Mouse (Mus musculus) intestine, embryonic 16.5 days (tissue): ENCODE data around the gene Tmem161a. TPM values are rescaled to one million over a fixed set of nuclear protein-coding genes. Genes with fewer than 3 reads are reported as not detected.

Experiments
- ATAC-seq: fragments of 200-750 bp; cut with Nextera tagmentation; 2 replicates; pipeline ENCODE4 v1.8.0; 2017; ENCODE audit warnings: moderate TSS enrichment, moderate library complexity
- H3K27ac ChIP-seq: fragments of 300-500 bp; sonication (generic); 2 replicates; pipeline ENCODE4 v1.5.1; 2014; ENCODE audit warnings: mild to moderate bottlenecking, low read length
- H3K27me3 ChIP-seq: fragments of 300-500 bp; sonication (generic); replicated peaks from 2 replicates; pipeline ENCODE4 v1.6.1; 2014; ENCODE audit warnings: low read length, control low read depth, mixed read lengths; ENCODE audit not compliant: control insufficient read depth, insufficient read depth
- H3K36me3 ChIP-seq: fragments of 300-500 bp; sonication (generic); 2 replicates; pipeline ENCODE4 v1.6.1; 2014; ENCODE audit warnings: low read length, control low read depth; ENCODE audit not compliant: control insufficient read depth, insufficient read depth
- H3K4me1 ChIP-seq: fragments of 300-500 bp; sonication (generic); 2 replicates; pipeline ENCODE4 v1.6.1; 2014; ENCODE audit warnings: low read length, control low read depth, mixed read lengths; ENCODE audit not compliant: control insufficient read depth, insufficient read depth
- H3K4me2 ChIP-seq: fragments of 300-500 bp; sonication (generic); 2 replicates; pipeline ENCODE4 v1.6.1; 2014; ENCODE audit warnings: low read depth, low read length, control low read depth
- H3K4me3 ChIP-seq: fragments of 300-500 bp; sonication (generic); 2 replicates; pipeline ENCODE4 v1.5.1; 2014; ENCODE audit warnings: mild to moderate bottlenecking, low read length
- H3K9ac ChIP-seq: fragments of 300-500 bp; sonication (generic); 2 replicates; pipeline ENCODE4 v1.6.1; 2014; ENCODE audit warnings: low read depth, low read length
- H3K9me3 ChIP-seq: fragments of 300-500 bp; sonication (generic); 2 replicates; pipeline ENCODE4 v1.6.1; 2016; ENCODE audit warnings: low read length, control low read depth; ENCODE audit not compliant: control insufficient read depth
- WGBS: fragments of 180-500 bp; shearing (Covaris S2); extraction: QIAGEN DNeasy Blood & Tissue Kit; methylation state at CpG from one replicate; pipeline ENCODE4 v1.1.7; 2014; 5-methylcytosine and 5-hydroxymethylcytosine counted together
- polyA plus RNA-seq: library from polyadenylated mRNA; unstranded; fragments of >200 nt; fragmentation: Nextera tagmentation; extraction: Ambion mirVana; gene quantifications from 2 replicates; pipeline ENCODE4 v1.2.1, GENCODE M21; 2015

Gene Tmem161a
- polyA plus RNA-seq, 1 experiment from 2014 or later = 67.7 TPM

DNA sequence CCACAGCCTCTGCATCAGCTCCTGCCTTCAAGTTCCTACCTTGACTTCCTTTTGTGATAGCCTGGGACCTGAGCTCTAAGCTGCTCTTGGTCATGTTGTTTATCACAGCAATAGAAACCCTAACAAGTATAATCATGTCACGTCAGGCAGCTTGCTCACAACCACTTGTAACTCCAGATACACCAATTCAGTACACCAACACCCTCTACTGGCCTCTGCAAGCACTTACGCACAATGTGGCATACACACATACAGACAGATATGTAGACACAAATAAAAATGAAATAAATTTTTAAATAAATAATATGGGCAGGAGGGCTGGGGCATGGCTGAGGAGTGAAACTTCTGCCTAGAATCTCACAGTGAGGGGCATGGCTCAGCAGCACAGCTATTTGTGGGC lies 23.6 kb downstream of the Tmem161a start:
- H3K36me3 ChIP-seq = no peaks in the 10 kb centered on the region
- H3K4me2 ChIP-seq = no peak overlapping the region
- H3K9me3 ChIP-seq = no peaks in the 10 kb centered on the region
- H3K4me3 ChIP-seq = no peak overlapping the region
- peaks cover 38% of the 10 kb centered on the region for H3K4me1 ChIP-seq
- WGBS = 73% methylated on average over 2 of the region's 2 CpGs
- no peak overlapping the region for H3K27ac ChIP-seq
- no peak overlapping the region for H3K9ac ChIP-seq
- H3K27me3 ChIP-seq = no peaks in the 10 kb centered on the region
- ATAC-seq = no peak

- Histone ChIP-seq H3K36me3 (no peaks in the 10 kb centered on the region), H3K4me2 (no peak overlapping the region; the same call in 1 of the 2 replicates), H3K4me1 (peaks cover 27% of the 10 kb centered on the region), H3K4me3 (no peak overlapping the region), H3K27ac (no peak overlapping the region), H3K27me3 (no peaks in the 10 kb centered on the region), H3K9ac (0 out of 2 replicates have a peak overlapping the region, but pooled peaks have one; percentile 3), H3K9me3 (no peaks in the 10 kb centered on the region)
- no peak for ATAC-seq
- WGBS = 34% methylated on average over 7 of the region's 7 CpGs
Measured at GRCm38 (mm10) chr8:70197603-70198002, 25.4 kb downstream of the Tmem161a start.

- Histone ChIP-seq H3K36me3 (no peaks in the 10 kb centered on the region), H3K9me3 (no peaks in the 10 kb centered on the region), H3K27ac (no peak overlapping the region), H3K9ac (no peak overlapping the region), H3K4me2 (no peak overlapping the region), H3K4me1 (peaks cover 19% of the 10 kb centered on the region), H3K4me3 (no peak overlapping the region), H3K27me3 (no peaks in the 10 kb centered on the region)
- 58% methylated on average over 5 of the region's 5 CpGs for WGBS
- peak; percentile 36; the same call in 1 of the 2 replicates for ATAC-seq
Measured at GRCm38 (mm10) chr8:70200098-70200681, 28.0 kb downstream of the Tmem161a start.

DNA sequence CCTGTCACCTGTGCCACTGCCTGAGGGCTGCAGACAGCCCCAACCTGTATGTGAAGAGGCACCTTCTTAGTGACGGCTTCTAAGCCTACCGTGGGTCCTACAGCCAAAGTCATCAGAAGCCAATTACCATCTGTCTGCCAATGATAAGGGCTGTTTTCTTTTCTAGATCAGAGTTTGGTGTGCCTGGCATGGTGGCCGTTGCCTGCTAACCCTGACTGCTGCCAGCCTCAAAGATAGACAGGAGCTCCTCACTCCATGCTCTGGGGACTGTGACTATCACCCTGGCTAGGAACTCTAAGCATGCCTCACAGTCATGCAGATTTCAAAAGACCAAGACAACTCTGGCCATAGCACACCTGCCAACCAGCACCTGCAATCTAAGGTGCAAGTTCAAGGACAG lies 29.3 kb downstream of the Tmem161a start:
- peaks cover 19% of the 10 kb centered on the region for H3K4me1 ChIP-seq
- H3K9ac ChIP-seq = 0 out of 2 replicates have a peak overlapping the region, but pooled peaks have one; percentile 14
- WGBS = 79% methylated on average over 3 of the region's 3 CpGs
- no peak for ATAC-seq
- no peaks in the 10 kb centered on the region for H3K27me3 ChIP-seq
- H3K27ac ChIP-seq = no peak overlapping the region
- H3K4me3 ChIP-seq = no peak overlapping the region
- H3K36me3 ChIP-seq = no peaks in the 10 kb centered on the region
- no peaks in the 10 kb centered on the region for H3K9me3 ChIP-seq
- H3K4me2 ChIP-seq = no peak overlapping the region

DNA sequence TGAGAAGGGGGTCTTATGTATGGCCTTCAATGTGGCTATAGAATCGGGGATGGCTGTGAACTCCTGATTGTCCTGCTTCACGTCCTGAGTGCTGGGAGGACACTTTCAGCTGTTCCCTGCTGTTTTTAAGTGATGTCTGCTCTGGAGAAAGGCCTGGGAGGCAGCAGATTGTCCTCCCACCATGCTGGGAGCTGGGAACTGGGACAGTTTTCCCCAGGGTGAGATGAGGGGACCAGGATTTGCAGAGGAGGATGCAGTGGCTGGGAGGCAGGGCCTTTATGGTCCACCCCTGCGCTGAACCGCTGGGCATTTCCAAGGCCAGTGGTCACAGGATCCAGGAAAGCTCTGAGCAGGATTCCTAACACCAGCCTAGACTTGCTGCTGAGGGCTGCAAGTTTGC lies 30.9 kb downstream of the Tmem161a start:
- WGBS = 78% methylated on average over 4 of the region's 4 CpGs
- ATAC-seq = no peak
- no peaks in the 10 kb centered on the region for H3K9me3 ChIP-seq
- no peaks in the 10 kb centered on the region for H3K36me3 ChIP-seq
- no peak overlapping the region for H3K4me3 ChIP-seq
- H3K27ac ChIP-seq = no peak overlapping the region
- H3K4me2 ChIP-seq = no peak overlapping the region
- no peaks in the 10 kb centered on the region for H3K27me3 ChIP-seq
- H3K9ac ChIP-seq = no peak overlapping the region
- peaks cover 11% of the 10 kb centered on the region for H3K4me1 ChIP-seq

DNA sequence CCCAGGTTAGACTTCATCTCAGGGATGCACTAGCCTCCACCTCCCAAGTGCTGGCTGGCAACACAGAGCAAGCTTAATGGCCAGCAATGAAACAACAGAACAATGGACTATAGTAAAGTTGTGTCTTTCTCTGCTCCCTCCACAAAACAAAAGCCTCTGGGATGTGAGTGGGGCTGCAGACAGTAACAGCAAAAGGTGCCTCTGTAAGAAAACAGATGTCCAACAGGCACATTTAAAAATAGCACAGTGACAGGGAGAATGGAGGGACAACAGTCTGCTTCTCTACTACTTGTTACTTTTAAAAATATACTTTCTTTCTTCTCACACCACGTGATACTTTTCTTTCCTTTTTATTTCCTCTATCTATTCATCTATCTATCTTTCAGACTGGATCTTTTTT lies 32.6 kb downstream of the Tmem161a start:
- no peak for ATAC-seq
- H3K36me3 ChIP-seq = no peaks in the 10 kb centered on the region
- H3K4me3 ChIP-seq = no peak overlapping the region
- no peaks in the 10 kb centered on the region for H3K27me3 ChIP-seq
- 50% methylated on average over 1 of the region's 1 CpGs for WGBS
- no peak overlapping the region for H3K9ac ChIP-seq
- H3K27ac ChIP-seq = no peak overlapping the region
- H3K4me2 ChIP-seq = no peak overlapping the region
- H3K9me3 ChIP-seq = no peaks in the 10 kb centered on the region
- peaks cover 6% of the 10 kb centered on the region; the same call in 1 of the 2 replicates for H3K4me1 ChIP-seq

DNA sequence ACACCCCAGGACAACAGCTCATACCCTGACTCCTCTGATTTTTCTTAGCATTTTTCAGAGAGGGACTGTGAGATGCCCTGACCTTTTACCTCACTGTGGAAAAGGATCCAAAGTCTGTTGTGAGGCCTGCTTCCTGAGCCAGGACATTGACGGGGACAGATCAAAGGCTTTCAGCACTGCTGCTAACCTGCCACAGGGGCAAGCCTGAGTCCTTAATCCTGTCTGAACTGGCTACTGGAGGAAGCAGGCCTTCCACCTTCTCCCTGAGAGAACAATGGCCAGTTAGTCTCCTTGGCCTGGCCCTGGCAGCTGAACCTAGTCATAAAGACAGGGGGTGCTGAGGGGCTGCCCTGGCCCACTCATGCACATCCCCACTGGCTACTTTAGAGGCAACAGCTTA lies 36.0 kb downstream of the Tmem161a start:
- H3K4me3 ChIP-seq = no peak overlapping the region
- H3K36me3 ChIP-seq = no peaks in the 10 kb centered on the region
- H3K9ac ChIP-seq = no peak overlapping the region
- no peak for ATAC-seq
- H3K27me3 ChIP-seq = no peaks in the 10 kb centered on the region
- H3K4me1 ChIP-seq = 0 out of 2 replicates have a peak, but pooled peaks cover 5% of the 10 kb centered on the region
- whole genome bisulfite sequencing = 43% methylated on average over 1 of the region's 1 CpGs
- H3K4me2 ChIP-seq = no peak overlapping the region
- H3K27ac ChIP-seq = no peak overlapping the region
- H3K9me3 ChIP-seq = no peaks in the 10 kb centered on the region

GRCm38 (mm10) chr8:70210538-70210937 lies 38.4 kb downstream of the Tmem161a start:
- H3K4me3 ChIP-seq = no peak overlapping the region
- peak overlapping the region; percentile 36 for H3K9ac ChIP-seq
- no peak overlapping the region for H3K27ac ChIP-seq

DNA sequence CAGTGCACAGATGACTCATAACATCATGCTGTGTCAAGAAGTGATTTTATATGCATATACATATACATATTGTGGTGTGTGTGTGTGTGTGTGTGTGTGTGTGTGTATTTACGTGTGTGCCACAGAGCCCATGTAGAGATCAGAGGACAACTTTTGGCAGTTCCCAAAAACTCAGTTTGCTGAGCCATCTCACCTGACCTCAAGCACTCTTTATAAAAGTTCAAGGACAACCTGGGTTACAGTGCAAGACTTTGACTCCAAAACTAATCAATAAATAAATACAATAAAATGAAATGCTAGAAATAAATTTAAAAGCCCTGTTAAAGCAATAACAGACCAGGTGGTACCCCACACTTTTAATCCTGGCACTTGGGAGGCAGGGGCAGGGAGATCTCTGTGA lies 39.1 kb downstream of the Tmem161a start:
- H3K9ac ChIP-seq = peak overlapping the region; percentile 78
- ATAC-seq = no peak
- H3K4me3 ChIP-seq = peak overlapping the region; percentile 71
- H3K27me3 ChIP-seq = no peaks in the 10 kb centered on the region
- H3K4me1 ChIP-seq = 0 out of 2 replicates have a peak, but pooled peaks cover 5% of the 10 kb centered on the region
- 82% methylated on average over 1 of the region's 1 CpGs for WGBS
- H3K9me3 ChIP-seq = no peaks in the 10 kb centered on the region
- no peak overlapping the region for H3K27ac ChIP-seq
- H3K36me3 ChIP-seq = no peaks in the 10 kb centered on the region
- H3K4me2 ChIP-seq = peak overlapping the region; percentile 98

More at GRCm38 (mm10) chr8:70210538-70210937, 38.4 kb downstream of the Tmem161a start:
- peak overlapping the region; percentile 19 for H3K4me2 ChIP-seq
- H3K27me3 ChIP-seq = no peaks in the 10 kb centered on the region
- no peaks in the 10 kb centered on the region for H3K9me3 ChIP-seq
- no peaks in the 10 kb centered on the region for H3K36me3 ChIP-seq
- ATAC-seq = no peak
- 30% methylated on average over 8 of the region's 8 CpGs for WGBS
- H3K4me1 ChIP-seq = 0 out of 2 replicates have a peak, but pooled peaks cover 5% of the 10 kb centered on the region
